In genomic region chr15:89178260-89178860, GRCm38 (mm10) we compare ENCODE assay signal across 8 mouse cellular contexts. TPM values are rescaled to one million over a fixed set of nuclear protein-coding genes. Genes with fewer than 3 reads are reported as not detected.
DNase-seq lines count a peak whose midpoint lies in the region; ATAC-seq and TF ChIP-seq lines count a peak whose summit lies in the region.

No protein-coding gene starts in this region.

- peak overlapping the region; percentile 88; the same call in 1 of the 2 replicates for H3K27ac ChIP-seq in left cerebral cortex, adult 2 months
- H3K27ac ChIP-seq in hindbrain, embryonic 12.5 days: no peak overlapping the region
- H3K27ac ChIP-seq in midbrain, embryonic 15.5 days: peak overlapping the region; percentile 96

- H3K9ac ChIP-seq in hindbrain, embryonic 12.5 days: peak overlapping the region; percentile 95; the same call in 1 of the 2 replicates
- H3K9ac ChIP-seq in midbrain, embryonic 15.5 days: peak overlapping the region; percentile 95

- H3K27me3 ChIP-seq in hindbrain, embryonic 12.5 days: no peaks in the 10 kb centered on the region
- H3K27me3 ChIP-seq in midbrain, embryonic 15.5 days (replicated peaks): no peaks in the 10 kb centered on the region

- intact Hi-C loops in left cerebral cortex, adult 2 months (cut with DNase I): no loop called here
- intact Hi-C loops in left cerebral cortex, postnatal 25 days (cut with DNase I): no loop called here

- peak overlapping the region; percentile 93 for H3K4me2 ChIP-seq in hindbrain, embryonic 12.5 days (replicated peaks)
- H3K4me2 ChIP-seq in midbrain, embryonic 15.5 days: peak overlapping the region; percentile 91

- no peak for ATAC-seq in hindbrain, embryonic 12.5 days (ENCODE audit: low FRiP score)
- no peak for ATAC-seq in midbrain, embryonic 15.5 days (replicated peaks)
- ATAC-seq in frontal cortex, adult (ENCODE audit: low TSS enrichment): no peak

- H3K4me1 ChIP-seq in hindbrain, embryonic 12.5 days: peaks cover 81% of the 10 kb centered on the region
- peaks cover 83% of the 10 kb centered on the region for H3K4me1 ChIP-seq in midbrain, embryonic 15.5 days

- H3K36me3 ChIP-seq in hindbrain, embryonic 12.5 days: no peaks in the 10 kb centered on the region
- H3K36me3 ChIP-seq in midbrain, embryonic 15.5 days (replicated peaks): no peaks in the 10 kb centered on the region

- peak overlapping the region; percentile 69; the same call in 1 of the 2 replicates for H3K4me3 ChIP-seq in left cerebral cortex, adult 2 months
- peak overlapping the region; percentile 80 for H3K4me3 ChIP-seq in hindbrain, embryonic 12.5 days
- peak overlapping the region; percentile 83 for H3K4me3 ChIP-seq in midbrain, embryonic 15.5 days

- DNase-seq in left cerebral cortex, adult 2 months (ENCODE audit: extremely low spot score in 1 of 2, low spot score in 2 of 2): no peak
- DNase-seq in left cerebral cortex, postnatal 25 days (ENCODE audit: low spot score in 2 of 2): no peak
- peak; percentile 93 for DNase-seq in cerebellum, postnatal 25 days
- no peak for DNase-seq in urinary bladder, postnatal 25 days (ENCODE audit: low spot score)
- no peak for DNase-seq in frontal cortex, postnatal 10 days (ENCODE audit: low spot score in 2 of 2)

- no peak for TF ChIP-seq CTCF in left cerebral cortex, adult 2 months (IDR thresholded peaks at IDR 0.05)

- 73% methylated on average over 7 of the region's 7 CpGs for whole genome bisulfite sequencing in hindbrain, embryonic 12.5 days
- WGBS in midbrain, embryonic 15.5 days: 55% methylated on average over 7 of the region's 7 CpGs

- H3K9me3 ChIP-seq in hindbrain, embryonic 12.5 days (replicated peaks): no peaks in the 10 kb centered on the region
- H3K9me3 ChIP-seq in midbrain, embryonic 15.5 days: no peaks in the 10 kb centered on the region

RNA-seq across cellular contexts. Expression of gene Plxnb2, which starts 2.2 kb away (rescaled TPM):
- 10 to 100 TPM; 49.4 to 53.3 TPM for total RNA-seq in left cerebral cortex, adult 2 months (2021)
- 10 to 100 TPM; 43.4 to 44.9 TPM for total RNA-seq in left cerebral cortex, postnatal 25 days (2021)
- polyA plus RNA-seq in hindbrain, embryonic 12.5 days (2016; fragmentation: Nextera tagmentation; extraction: Ambion mirVana): 167 and 169 TPM in 2 replicates
- polyA plus RNA-seq in midbrain, embryonic 15.5 days (2015; fragmentation: Nextera tagmentation; extraction: Ambion mirVana): 101 and 108 TPM in 2 replicates

RNA-seq across cellular contexts. Expression of gene Dennd6b, which starts 17.9 kb away (rescaled TPM):
- total RNA-seq in left cerebral cortex, adult 2 months (2021): 10 to 100 TPM; 52.2 to 53.9 TPM
- 10 to 100 TPM; 44.8 to 47.0 TPM for total RNA-seq in left cerebral cortex, postnatal 25 days (2021)
- 54.6 and 57.7 TPM in 2 replicates for polyA plus RNA-seq in hindbrain, embryonic 12.5 days (2016; fragmentation: Nextera tagmentation; extraction: Ambion mirVana)
- polyA plus RNA-seq in midbrain, embryonic 15.5 days (2015; fragmentation: Nextera tagmentation; extraction: Ambion mirVana): 117 and 123 TPM in 2 replicates

RNA-seq across cellular contexts. Expression of gene Mapk11, which starts 28.9 kb away (rescaled TPM):
- total RNA-seq in left cerebral cortex, adult 2 months (2021): 10 to 100 TPM; 61.8 to 63.5 TPM
- 10 to 100 TPM; 47.1 to 51.1 TPM for total RNA-seq in left cerebral cortex, postnatal 25 days (2021)
- 39.0 and 41.9 TPM in 2 replicates for polyA plus RNA-seq in hindbrain, embryonic 12.5 days (2016; fragmentation: Nextera tagmentation; extraction: Ambion mirVana)
- polyA plus RNA-seq in midbrain, embryonic 15.5 days (2015; fragmentation: Nextera tagmentation; extraction: Ambion mirVana): 30.8 and 32.5 TPM in 2 replicates

RNA-seq across cellular contexts. Expression of gene Ppp6r2, which starts 33.0 kb away (rescaled TPM):
- 100 to 1,000 TPM; 161 to 171 TPM for total RNA-seq in left cerebral cortex, adult 2 months (2021)
- total RNA-seq in left cerebral cortex, postnatal 25 days (2021): 100 to 1,000 TPM; 148 to 149 TPM
- polyA plus RNA-seq in hindbrain, embryonic 12.5 days (2016; fragmentation: Nextera tagmentation; extraction: Ambion mirVana): 62.3 and 65.2 TPM in 2 replicates
- polyA plus RNA-seq in midbrain, embryonic 15.5 days (2015; fragmentation: Nextera tagmentation; extraction: Ambion mirVana): 83.2 and 89.8 TPM in 2 replicates

RNA-seq across cellular contexts. Expression of gene Mapk12, which starts 37.9 kb away (rescaled TPM):
- 1 to 10 TPM; 8.3 to 9.3 TPM for total RNA-seq in left cerebral cortex, adult 2 months (2021)
- 1 to 10 TPM; 5.9 to 7.6 TPM for total RNA-seq in left cerebral cortex, postnatal 25 days (2021)
- 10.0 and 11.4 TPM in 2 replicates for polyA plus RNA-seq in hindbrain, embryonic 12.5 days (2016; fragmentation: Nextera tagmentation; extraction: Ambion mirVana)
- polyA plus RNA-seq in midbrain, embryonic 15.5 days (2015; fragmentation: Nextera tagmentation; extraction: Ambion mirVana): 4.0 and 5.1 TPM in 2 replicates

Comparison
In these comparisons a context has a peak if more than half of its experiments do, and no peak if none do; other contexts are left out.
1. DNase-seq: peak in cerebellum, postnatal 25 days (2 of 2); none in left cerebral cortex, adult 2 months (0 of 2), left cerebral cortex, postnatal 25 days (0 of 2), urinary bladder, postnatal 25 days (single experiment) and frontal cortex, postnatal 10 days (0 of 2).
2. Peak in every context shown above with its lines, with median percentiles within 50 percentile points of each other: H3K4me3 ChIP-seq.